ENCODE assay signal across 20 mouse cellular contexts in genomic region chr14:31684343-31685040, GRCm38 (mm10). TPM values are rescaled to one million over a fixed set of nuclear protein-coding genes. Genes with fewer than 3 reads are reported as not detected.
A peak's percentile ranks its signal among the peaks of the same experiment; 100 is the strongest.
DNase-seq lines count a peak whose midpoint lies in the region; ATAC-seq and TF ChIP-seq lines count a peak whose summit lies in the region.
"Had no signal": no experiment of that assay in that cellular context is flagged by ENCODE, and none has a peak within 500 bp of the region (broad histone marks: within the 10 kb centered on the region; RNA-seq: fewer than 3 reads in every experiment).

No protein-coding gene starts in this region.

- TF ChIP-seq CTCF in thymus, adult 2 months (IDR thresholded peaks at IDR 0.05; ENCODE audit: borderline replicate concordance, control insufficient read depth, extremely low read depth, insufficient read depth, low read length, poor library complexity): no peak
- no peak for TF ChIP-seq CTCF in lung, postnatal 0 days (IDR thresholded peaks at IDR 0.05)
- TF ChIP-seq CTCF in left cerebral cortex, adult 2 months (IDR thresholded peaks at IDR 0.05): no peak

- H3K4me2 ChIP-seq in lung, postnatal 0 days (replicated peaks; ENCODE audit: low read depth, low read length): no peak overlapping the region
- H3K4me2 ChIP-seq: limb, embryonic 12.5 days; lung, embryonic 15.5 days; midbrain, embryonic 13.5 days; neural tube, embryonic 12.5 days had no signal

- H3K4me3 ChIP-seq in thymus, adult 2 months (ENCODE audit: control insufficient read depth, insufficient read depth, low read length): no peak overlapping the region
- H3K4me3 ChIP-seq in lung, postnatal 0 days (ENCODE audit: low read depth, low read length): no peak overlapping the region
- no peak overlapping the region for H3K4me3 ChIP-seq in left cerebral cortex, adult 2 months
- H3K4me3 ChIP-seq: forebrain, embryonic 10.5 days; heart, embryonic 15.5 days; limb, embryonic 12.5 days; lung, embryonic 15.5 days; midbrain, embryonic 13.5 days; neural tube, embryonic 12.5 days had no signal

- H3K36me3 ChIP-seq in thymus, adult 2 months (ENCODE audit: control insufficient read depth, insufficient read depth, low read length): no peaks in the 10 kb centered on the region
- H3K36me3 ChIP-seq in lung, postnatal 0 days (ENCODE audit: insufficient read depth, low read length): no peaks in the 10 kb centered on the region
- H3K36me3 ChIP-seq: forebrain, embryonic 10.5 days; heart, embryonic 15.5 days; limb, embryonic 12.5 days; lung, embryonic 15.5 days; midbrain, embryonic 13.5 days; neural tube, embryonic 12.5 days had no signal

- no peaks in the 10 kb centered on the region for H3K9me3 ChIP-seq in lung, postnatal 0 days (ENCODE audit: low read length)
- H3K9me3 ChIP-seq: forebrain, embryonic 10.5 days; heart, embryonic 15.5 days; limb, embryonic 12.5 days; lung, embryonic 15.5 days; midbrain, embryonic 13.5 days; neural tube, embryonic 12.5 days had no signal

- H3K9ac ChIP-seq in lung, postnatal 0 days (replicated peaks; ENCODE audit: low read depth): no peak overlapping the region
- H3K9ac ChIP-seq: heart, embryonic 15.5 days; limb, embryonic 12.5 days; lung, embryonic 15.5 days; midbrain, embryonic 13.5 days; neural tube, embryonic 12.5 days had no signal

- 9% methylated on average over 7 of the region's 7 CpGs for WGBS in thymus, adult 2 months
- 49% methylated on average over 7 of the region's 7 CpGs for WGBS in lung, postnatal 0 days

- intact Hi-C loops in left cerebral cortex, adult 2 months (cut with DNase I): no loop called here

- H3K27me3 ChIP-seq in thymus, adult 2 months (ENCODE audit: control insufficient read depth, insufficient read depth, low read length): no peaks in the 10 kb centered on the region
- H3K27me3 ChIP-seq in lung, postnatal 0 days (replicated peaks; ENCODE audit: insufficient read depth, low read length): no peaks in the 10 kb centered on the region
- H3K27me3 ChIP-seq: heart, embryonic 15.5 days; limb, embryonic 12.5 days; lung, embryonic 15.5 days; midbrain, embryonic 13.5 days; neural tube, embryonic 12.5 days had no signal

- no peak for TF ChIP-seq POLR2A in thymus, adult 2 months (IDR thresholded peaks at IDR 0.05; ENCODE audit: control insufficient read depth, extremely low read depth, insufficient read depth, low read length, poor library complexity)

- peak; percentile 77 for ATAC-seq in inflammation-experienced regulatory T-cells, adult 6 months
- ATAC-seq in neutrophil, adult 5-6 weeks (ENCODE audit: extremely low read depth, insufficient number of reproducible peaks, low FRiP score, poor library complexity, severe bottlenecking): peak; percentile 54; the same call in 1 of the 2 replicates
- ATAC-seq in lung, postnatal 0 days: no peak
- ATAC-seq: hindbrain, postnatal 0 days; midbrain, embryonic 13.5 days had no signal

- DNase-seq in thymus, adult 2 months: no peak
- DNase-seq in thymus, postnatal 36 days: no peak
- peak; percentile 37 for DNase-seq in MEL-GATA-1-ER (ENCODE audit: extremely low read depth, low read depth)
- no peak for DNase-seq in lung, postnatal 0 days (ENCODE audit: low spot score)
- DNase-seq in left cerebral cortex, adult 2 months (ENCODE audit: extremely low spot score in 1 of 2, low spot score in 2 of 2): no peak
- DNase-seq: adrenal gland, postnatal 36 days; cerebellum, adult 11-12 months; gastrocnemius, postnatal 10 days; spleen, adult 18-20 months had no signal

- H3K27ac ChIP-seq in thymus, adult 2 months (ENCODE audit: control insufficient read depth, insufficient read depth, low read length): peak overlapping the region; percentile 42; the same call in 1 of the 2 replicates
- no peak overlapping the region for H3K27ac ChIP-seq in lung, postnatal 0 days (ENCODE audit: low read length)
- H3K27ac ChIP-seq in left cerebral cortex, adult 2 months: no peak overlapping the region
- H3K27ac ChIP-seq: forebrain, embryonic 10.5 days; heart, embryonic 15.5 days; hindbrain, postnatal 0 days; kidney, postnatal 0 days; limb, embryonic 12.5 days; midbrain, embryonic 13.5 days; neural tube, embryonic 12.5 days had no signal

- H3K4me1 ChIP-seq in thymus, adult 2 months (replicated peaks; ENCODE audit: control insufficient read depth, insufficient read depth, low read length): peaks cover 45% of the 10 kb centered on the region
- peaks cover 3% of the 10 kb centered on the region; the same call in 1 of the 2 replicates for H3K4me1 ChIP-seq in lung, postnatal 0 days (ENCODE audit: insufficient read depth, low read depth, low read length)
- H3K4me1 ChIP-seq: midbrain, embryonic 13.5 days; neural tube, embryonic 12.5 days had no signal

- no peak for TF ChIP-seq EP300 in lung, postnatal 0 days (IDR thresholded peaks at IDR 0.05)

RNA-seq across cellular contexts. Expression of gene Hacl1, which starts 43.4 kb away (rescaled TPM):
- 12.1 and 15.3 TPM in 2 replicates for polyA plus RNA-seq in thymus, adult 2 months (2012; rRNA removed)
- polyA plus RNA-seq in inflammation-experienced regulatory T-cells, adult 6 months (2017; shearing (Covaris generic)): 10 to 100 TPM; 23.5 to 36.6 (median 25.0) TPM
- total RNA-seq in neutrophil, adult 5-6 weeks (2017): 19.1 and 21.9 TPM in 2 replicates
- 13.2 and 13.5 TPM in 2 replicates for polyA plus RNA-seq in lung, postnatal 0 days (2015; fragmentation: Nextera tagmentation; extraction: Ambion mirVana)
- total RNA-seq in left cerebral cortex, adult 2 months (2021): 1 to 10 TPM; 4.4 to 6.7 TPM

RNA-seq across cellular contexts. Expression of gene Btd, which starts 43.7 kb away (rescaled TPM):
- 34.0 and 42.9 TPM in 2 replicates for polyA plus RNA-seq in thymus, adult 2 months (2012; rRNA removed)
- polyA plus RNA-seq in inflammation-experienced regulatory T-cells, adult 6 months (2017; shearing (Covaris generic)): 10 to 100 TPM; 20.3 to 28.6 (median 24.2) TPM
- 8.3 and 14.0 TPM in 2 replicates for total RNA-seq in neutrophil, adult 5-6 weeks (2017)
- polyA plus RNA-seq in lung, postnatal 0 days (2015; fragmentation: Nextera tagmentation; extraction: Ambion mirVana): 27.8 and 28.2 TPM in 2 replicates
- 1 to 10 TPM; 8.4 to 8.8 TPM for total RNA-seq in left cerebral cortex, adult 2 months (2021)

RNA-seq across cellular contexts. Expression of gene Gm49387, which starts 43.8 kb away (rescaled TPM):
- not detected in 2 replicates for polyA plus RNA-seq in thymus, adult 2 months (2012; rRNA removed)
- polyA plus RNA-seq in inflammation-experienced regulatory T-cells, adult 6 months (2017; shearing (Covaris generic)): 1 to 10 TPM in 1 of 3 experiments, not detected in 2; 1.5 TPM
- not detected in 2 replicates for total RNA-seq in neutrophil, adult 5-6 weeks (2017)
- polyA plus RNA-seq in lung, postnatal 0 days (2015; fragmentation: Nextera tagmentation; extraction: Ambion mirVana): 1.7 and 1.9 TPM in 2 replicates
- total RNA-seq in left cerebral cortex, adult 2 months (2021): not detected
- total RNA-seq: adrenal gland, postnatal 36 days; hindbrain, postnatal 0 days; layer of hippocampus, postnatal 25 days had no signal
- polyA plus RNA-seq: hindbrain, postnatal 0 days; kidney, postnatal 0 days; limb, embryonic 12.5 days; midbrain, embryonic 13.5 days had no signal
